23 mouse cellular contexts compared by ENCODE assay signal in the genomic region with DNA sequence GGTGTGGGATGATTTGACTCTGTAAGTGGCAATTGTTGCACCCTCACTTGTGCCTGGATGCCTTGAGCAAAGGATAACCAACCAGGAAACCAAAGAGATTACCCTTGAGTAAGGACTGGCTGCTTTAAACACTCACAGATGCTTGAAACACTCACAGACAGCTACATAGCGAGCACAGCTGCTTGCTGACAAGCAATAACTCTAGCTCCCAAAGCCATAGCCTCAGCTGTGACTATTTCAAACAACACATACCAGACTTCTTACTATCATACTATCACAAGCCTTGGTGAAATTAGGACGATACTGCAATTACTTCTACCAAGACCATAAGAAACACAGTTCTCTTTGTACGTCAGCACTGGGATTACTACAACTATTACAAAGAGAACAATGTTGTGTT.
A peak's percentile ranks its signal among the peaks of the same experiment; 100 is the strongest.
DNase-seq lines count a peak whose midpoint lies in the region; ATAC-seq and TF ChIP-seq lines count a peak whose summit lies in the region.
"Had no signal": no experiment of that assay in that cellular context is flagged by ENCODE, and none has a peak within 500 bp of the region (broad histone marks: within the 10 kb centered on the region; RNA-seq: fewer than 3 reads in every experiment).

No protein-coding gene starts in this region.

- WGBS in limb, embryonic 14.5 days: 44% methylated on average over 3 of the region's 3 CpGs
- 56% methylated on average over 3 of the region's 3 CpGs for WGBS in limb, embryonic 10.5 days
- 40% methylated on average over 3 of the region's 3 CpGs for WGBS in lung, embryonic 16.5 days

- TF ChIP-seq POLR2A in limb, embryonic 14.5 days (IDR thresholded peaks at IDR 0.05; ENCODE audit: borderline replicate concordance, extremely low read depth, insufficient read depth, insufficient read length): no peak

- H3K27me3 ChIP-seq in limb, embryonic 14.5 days (ENCODE audit: control insufficient read depth, insufficient read depth, low read length): no peaks in the 10 kb centered on the region
- no peaks in the 10 kb centered on the region for H3K27me3 ChIP-seq in limb, embryonic 10.5 days (ENCODE audit: low read depth, poor library complexity, severe bottlenecking)
- H3K27me3 ChIP-seq in lung, embryonic 16.5 days (ENCODE audit: control insufficient read depth, insufficient read depth, low read depth, low read length): no peaks in the 10 kb centered on the region
- H3K27me3 ChIP-seq: forebrain, embryonic 12.5 days; heart, embryonic 15.5 days had no signal

- H3K9ac ChIP-seq in limb, embryonic 14.5 days (ENCODE audit: low read depth, low read length, severe bottlenecking): no peak overlapping the region
- H3K9ac ChIP-seq in lung, embryonic 16.5 days (ENCODE audit: low read length): no peak overlapping the region
- H3K9ac ChIP-seq: forebrain, embryonic 12.5 days; heart, embryonic 15.5 days; hindbrain, embryonic 14.5 days had no signal

- no peak for ATAC-seq in limb, embryonic 14.5 days (ENCODE audit: low FRiP score, low read depth)
- peak; percentile 93 for ATAC-seq in lung, embryonic 16.5 days (ENCODE audit: low read depth)
- ATAC-seq: CD4-positive, CD25-positive, alpha-beta regulatory T cell, adult 4 months had no signal

- H3K4me1 ChIP-seq in limb, embryonic 14.5 days (ENCODE audit: control insufficient read depth, insufficient read depth, low read length): no peaks in the 10 kb centered on the region
- peaks cover 4% of the 10 kb centered on the region; the same call in 1 of the 2 replicates for H3K4me1 ChIP-seq in limb, embryonic 10.5 days
- no peaks in the 10 kb centered on the region for H3K4me1 ChIP-seq in lung, embryonic 16.5 days (replicated peaks; ENCODE audit: control insufficient read depth, insufficient read depth, low read length)
- H3K4me1 ChIP-seq: heart, embryonic 15.5 days had no signal

- no peaks in the 10 kb centered on the region for H3K36me3 ChIP-seq in limb, embryonic 14.5 days (ENCODE audit: control insufficient read depth, insufficient read depth, low read length)
- H3K36me3 ChIP-seq in limb, embryonic 10.5 days: no peaks in the 10 kb centered on the region
- H3K36me3 ChIP-seq in lung, embryonic 16.5 days (ENCODE audit: control insufficient read depth, insufficient read depth, low read length): no peaks in the 10 kb centered on the region
- H3K36me3 ChIP-seq: forebrain, embryonic 12.5 days; G1E; heart, embryonic 15.5 days; hindbrain, embryonic 10.5 days had no signal

- no peak overlapping the region for H3K4me3 ChIP-seq in limb, embryonic 14.5 days (replicated peaks; ENCODE audit: low read length)
- no peak overlapping the region for H3K4me3 ChIP-seq in limb, embryonic 10.5 days
- H3K4me3 ChIP-seq in lung, embryonic 16.5 days (ENCODE audit: low read length): no peak overlapping the region
- H3K4me3 ChIP-seq: forebrain, embryonic 12.5 days; heart, adult 2 months; heart, embryonic 15.5 days; hindbrain, embryonic 10.5 days had no signal

- H3K4me2 ChIP-seq in limb, embryonic 14.5 days (replicated peaks; ENCODE audit: low read depth, low read length, severe bottlenecking): no peak overlapping the region
- no peak overlapping the region for H3K4me2 ChIP-seq in lung, embryonic 16.5 days (ENCODE audit: low read depth, low read length)
- H3K4me2 ChIP-seq: forebrain, embryonic 12.5 days; heart, embryonic 11.5 days; heart, embryonic 15.5 days; hindbrain, embryonic 14.5 days had no signal

- no peak overlapping the region for H3K27ac ChIP-seq in limb, embryonic 14.5 days (replicated peaks; ENCODE audit: low read depth, low read length)
- H3K27ac ChIP-seq in limb, embryonic 10.5 days: no peak overlapping the region
- no peak overlapping the region for H3K27ac ChIP-seq in lung, embryonic 16.5 days (ENCODE audit: low read length)
- H3K27ac ChIP-seq: forebrain, embryonic 12.5 days; heart, adult 2 months; heart, embryonic 15.5 days; hindbrain, embryonic 10.5 days; hindbrain, embryonic 14.5 days had no signal

- DNase-seq in embryo, embryonic 11 days: peak; percentile 22
- no peak for DNase-seq in embryo, embryonic 9.5 days (ENCODE audit: extremely low spot score)
- DNase-seq in limb, embryonic 14.5 days (ENCODE audit: low spot score): peak; percentile 24
- no peak for DNase-seq in limb, embryonic 10.5 days (ENCODE audit: low spot score)
- peak; percentile 32 for DNase-seq in lung, postnatal 36 days
- no peak for DNase-seq in gastrocnemius, adult 18-20 months (ENCODE audit: low spot score)
- DNase-seq in MN1 (ENCODE audit: low spot score): no peak
- DNase-seq: adrenal gland, postnatal 10 days; B cell, adult 2 months; cerebellum, adult 11 months; cerebellum, adult 8-10 months; cerebellum, postnatal 14 days; gastrocnemius, postnatal 14 days; heart, adult 2 months; heart, postnatal 14 days had no signal

- no peaks in the 10 kb centered on the region for H3K9me3 ChIP-seq in limb, embryonic 14.5 days (ENCODE audit: control insufficient read depth, low read length)
- no peaks in the 10 kb centered on the region for H3K9me3 ChIP-seq in limb, embryonic 10.5 days (replicated peaks)
- no peaks in the 10 kb centered on the region for H3K9me3 ChIP-seq in lung, embryonic 16.5 days (ENCODE audit: control insufficient read depth, low read length)
- H3K9me3 ChIP-seq: forebrain, embryonic 12.5 days; G1E; heart, embryonic 15.5 days; hindbrain, embryonic 10.5 days had no signal

Comparison
In these comparisons a context has a peak if more than half of its experiments do, and no peak if none do; other contexts are left out.
1. DNase-seq: peak in embryo, embryonic 11 days (single experiment), limb, embryonic 14.5 days (single experiment) and lung, postnatal 36 days (single experiment); none in embryo, embryonic 9.5 days (single experiment), limb, embryonic 10.5 days (single experiment), gastrocnemius, adult 18-20 months (single experiment) and MN1 (single experiment).